Mouse (Mus musculus) erythroblast, embryonic 14.5 days (primary cell): ENCODE measurements around the gene Casp4.

Experiments used
- GATA1 ChIP-seq: IDR thresholded peaks from 2 replicates; pipeline ENCODE4 v1.6.1; 2012; ENCODE audit warnings: low read length, inconsistent platforms, mixed read lengths
- TAL1 ChIP-seq: IDR thresholded peaks from 3 replicates; pipeline ENCODE4 v1.6.1; 2012; ENCODE audit warnings: low read length, inconsistent platforms, mixed read lengths

DNA sequence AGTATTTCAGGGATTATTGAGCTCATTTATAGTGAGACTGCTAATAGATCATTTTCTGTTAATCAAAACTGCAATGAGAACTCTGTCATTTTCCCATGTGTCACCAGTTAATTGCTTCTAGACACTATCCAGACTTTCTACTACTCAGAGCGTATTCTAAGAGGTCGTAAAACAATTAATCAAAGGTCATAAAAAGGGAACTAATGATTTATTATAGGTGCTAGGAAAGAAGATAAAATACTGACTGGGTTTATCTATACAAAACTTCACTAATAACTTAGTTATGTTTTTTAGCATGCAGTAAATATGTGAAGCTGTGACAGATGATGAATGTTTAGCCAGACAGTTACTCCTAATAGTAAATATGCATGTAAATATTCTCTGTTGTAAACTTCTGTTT, 22.6 kb upstream of the Casp4 start:
- TF ChIP-seq GATA1 = no peak
- no peak for TF ChIP-seq TAL1
